Mouse (Mus musculus): ENCODE results near the gene Hdc. TPM values are rescaled to one million over a fixed set of nuclear protein-coding genes. Genes with fewer than 3 reads are reported as not detected.
A peak's percentile ranks its signal among the peaks of the same experiment; 100 is the strongest.
"Not testable (repeated sequence)": the region's sequence is repeated elsewhere in the genome, so short reads cannot be mapped to it uniquely, and the experiment has no call there.

Gene Hdc
- polyA plus RNA-seq, 1 experiment from 2014 or later: 7.8 TPM

GRCm38 (mm10) chr2:126628455-126628995, 9.4 kb upstream of the Hdc start:
- Histone ChIP-seq H3K36me3 (replicated peaks) (peaks cover 25% of the 10 kb centered on the region), H3K9me3 (replicated peaks) (no peaks in the 10 kb centered on the region), H3K4me2 (no peak overlapping the region), H3K9ac (no peak overlapping the region), H3K4me3 (replicated peaks) (no peak overlapping the region), H3K27ac (replicated peaks) (no peak overlapping the region), H3K4me1 (replicated peaks) (no peaks in the 10 kb centered on the region; the same call in 1 of the 2 replicates), H3K27me3 (no peaks in the 10 kb centered on the region)
- ATAC-seq (ENCODE audit: insufficient read depth): no peak
- 79% methylated on average over 9 of the region's 9 CpGs for WGBS (ENCODE audit: insufficient replicate concordance)

- Histone ChIP-seq H3K27ac (replicated peaks) (no peak overlapping the region), H3K4me1 (replicated peaks) (peaks cover 14% of the 10 kb centered on the region), H3K9me3 (replicated peaks) (no peaks in the 10 kb centered on the region), H3K4me3 (replicated peaks) (no peak overlapping the region), H3K9ac (no peak overlapping the region), H3K27me3 (no peaks in the 10 kb centered on the region), H3K36me3 (replicated peaks) (no peaks in the 10 kb centered on the region; the same call in 1 of the 2 replicates), H3K4me2 (no peak overlapping the region)
- no peak for ATAC-seq (ENCODE audit: insufficient read depth)
Measured at GRCm38 (mm10) chr2:126623138-126623537, 4.0 kb upstream of the Hdc start.

GRCm38 (mm10) chr2:126622455-126622854, 3.4 kb upstream of the Hdc start:
- WGBS (ENCODE audit: insufficient replicate concordance): 40% methylated on average over 2 of the region's 2 CpGs
- peaks cover 15% of the 10 kb centered on the region for H3K4me1 ChIP-seq (replicated peaks)
- no peak overlapping the region for H3K4me2 ChIP-seq
- H3K9me3 ChIP-seq (replicated peaks): no peaks in the 10 kb centered on the region
- no peak overlapping the region for H3K9ac ChIP-seq
- H3K27ac ChIP-seq (replicated peaks): no peak overlapping the region
- no peak for ATAC-seq (ENCODE audit: insufficient read depth)
- H3K36me3 ChIP-seq (replicated peaks): no peaks in the 10 kb centered on the region
- H3K27me3 ChIP-seq: no peaks in the 10 kb centered on the region
- no peak overlapping the region for H3K4me3 ChIP-seq (replicated peaks)

GRCm38 (mm10) chr2:126618470-126619179, 474 bp downstream of the Hdc start:
- Histone ChIP-seq H3K4me3 (replicated peaks) (no peak overlapping the region), H3K9me3 (replicated peaks) (no peaks in the 10 kb centered on the region), H3K36me3 (replicated peaks) (no peaks in the 10 kb centered on the region), H3K9ac (no peak overlapping the region), H3K4me2 (peak overlapping the region; percentile 16), H3K27me3 (no peaks in the 10 kb centered on the region), H3K27ac (replicated peaks) (0 out of 2 replicates have a peak overlapping the region, but pooled peaks have one; percentile 22), H3K4me1 (replicated peaks) (peaks cover 15% of the 10 kb centered on the region; the same call in 1 of the 2 replicates)
- ATAC-seq (ENCODE audit: insufficient read depth): no peak
- WGBS (ENCODE audit: insufficient replicate concordance): 19% methylated on average over 8 of the region's 8 CpGs

- Histone ChIP-seq H3K9ac (no peak overlapping the region), H3K4me3 (replicated peaks) (no peak overlapping the region), H3K9me3 (replicated peaks) (no peaks in the 10 kb centered on the region), H3K36me3 (replicated peaks) (no peaks in the 10 kb centered on the region), H3K4me2 (no peak overlapping the region), H3K27ac (replicated peaks) (no peak overlapping the region), H3K4me1 (replicated peaks) (peaks cover 15% of the 10 kb centered on the region; the same call in 1 of the 2 replicates), H3K27me3 (no peaks in the 10 kb centered on the region)
- 59% methylated on average over 3 of the region's 3 CpGs for WGBS (ENCODE audit: insufficient replicate concordance)
- no peak for ATAC-seq (ENCODE audit: insufficient read depth)
Measured at GRCm38 (mm10) chr2:126615355-126615754, 3.7 kb downstream of the Hdc start.

- ATAC-seq (ENCODE audit: insufficient read depth); H3K4me1 ChIP-seq (replicated peaks): not testable (repeated sequence)
- WGBS (ENCODE audit: insufficient replicate concordance): 26% methylated on average over 12 of the region's 12 CpGs
Measured at GRCm38 (mm10) chr2:126609600-126609999, 9.5 kb downstream of the Hdc start.

GRCm38 (mm10) chr2:126607553-126608203, 11.4 kb downstream of the Hdc start:
- H3K9ac ChIP-seq: no peak overlapping the region
- H3K36me3 ChIP-seq (replicated peaks): no peaks in the 10 kb centered on the region
- no peak overlapping the region for H3K27ac ChIP-seq (replicated peaks)
- ATAC-seq (ENCODE audit: insufficient read depth): no peak
- H3K9me3 ChIP-seq (replicated peaks): no peaks in the 10 kb centered on the region
- no peak overlapping the region for H3K4me3 ChIP-seq (replicated peaks)
- H3K4me1 ChIP-seq (replicated peaks): peaks cover 2% of the 10 kb centered on the region; the same call in 1 of the 2 replicates
- WGBS (ENCODE audit: insufficient replicate concordance): 32% methylated on average over 10 of the region's 10 CpGs
- H3K27me3 ChIP-seq: peaks cover 5% of the 10 kb centered on the region; the same call in 1 of the 2 replicates
- no peak overlapping the region for H3K4me2 ChIP-seq

More at GRCm38 (mm10) chr2:126609600-126609999, 9.5 kb downstream of the Hdc start:
- not testable (repeated sequence) for H3K9me3 ChIP-seq (replicated peaks); H3K27ac ChIP-seq (replicated peaks); H3K4me2 ChIP-seq; H3K9ac ChIP-seq; H3K4me3 ChIP-seq (replicated peaks); H3K36me3 ChIP-seq (replicated peaks); H3K27me3 ChIP-seq

GRCm38 (mm10) chr2:126606688-126607062, 12.4 kb downstream of the Hdc start:
- ATAC-seq (ENCODE audit: insufficient read depth): no peak
- Histone ChIP-seq H3K4me2 (no peak overlapping the region), H3K4me1 (replicated peaks) (peaks cover 4% of the 10 kb centered on the region; the same call in 1 of the 2 replicates), H3K27me3 (peaks cover 5% of the 10 kb centered on the region; the same call in 1 of the 2 replicates), H3K9me3 (replicated peaks) (no peaks in the 10 kb centered on the region), H3K9ac (no peak overlapping the region), H3K4me3 (replicated peaks) (no peak overlapping the region), H3K36me3 (replicated peaks) (no peaks in the 10 kb centered on the region), H3K27ac (replicated peaks) (no peak overlapping the region)
- WGBS (ENCODE audit: insufficient replicate concordance): 20% methylated on average over 4 of the region's 4 CpGs

- Histone ChIP-seq H3K9ac (no peak overlapping the region), H3K9me3 (replicated peaks) (no peaks in the 10 kb centered on the region), H3K4me2 (no peak overlapping the region), H3K36me3 (replicated peaks) (no peaks in the 10 kb centered on the region), H3K27me3 (peaks cover 5% of the 10 kb centered on the region; the same call in 1 of the 2 replicates), H3K27ac (replicated peaks) (no peak overlapping the region), H3K4me1 (replicated peaks) (peaks cover 4% of the 10 kb centered on the region; the same call in 1 of the 2 replicates), H3K4me3 (replicated peaks) (no peak overlapping the region)
- ATAC-seq (ENCODE audit: insufficient read depth): no peak
- 55% methylated on average over 15 of the region's 15 CpGs for WGBS (ENCODE audit: insufficient replicate concordance)
Measured at GRCm38 (mm10) chr2:126606061-126606687, 12.9 kb downstream of the Hdc start.

GRCm38 (mm10) chr2:126601918-126602600, 17.0 kb downstream of the Hdc start:
- Histone ChIP-seq H3K4me3 (replicated peaks) (no peak overlapping the region), H3K9me3 (replicated peaks) (no peaks in the 10 kb centered on the region), H3K4me1 (replicated peaks) (peaks cover 20% of the 10 kb centered on the region), H3K9ac (no peak overlapping the region), H3K27ac (replicated peaks) (0 out of 2 replicates have a peak overlapping the region, but pooled peaks have one; percentile 21), H3K36me3 (replicated peaks) (no peaks in the 10 kb centered on the region), H3K27me3 (peaks cover 5% of the 10 kb centered on the region; the same call in 1 of the 2 replicates), H3K4me2 (no peak overlapping the region)
- 26% methylated on average over 14 of the region's 14 CpGs for WGBS (ENCODE audit: insufficient replicate concordance)
- ATAC-seq (ENCODE audit: insufficient read depth): no peak
